Mouse (Mus musculus): Measurements from ENCODE around the gene Stx17.

The Stx17 gene

DNA sequence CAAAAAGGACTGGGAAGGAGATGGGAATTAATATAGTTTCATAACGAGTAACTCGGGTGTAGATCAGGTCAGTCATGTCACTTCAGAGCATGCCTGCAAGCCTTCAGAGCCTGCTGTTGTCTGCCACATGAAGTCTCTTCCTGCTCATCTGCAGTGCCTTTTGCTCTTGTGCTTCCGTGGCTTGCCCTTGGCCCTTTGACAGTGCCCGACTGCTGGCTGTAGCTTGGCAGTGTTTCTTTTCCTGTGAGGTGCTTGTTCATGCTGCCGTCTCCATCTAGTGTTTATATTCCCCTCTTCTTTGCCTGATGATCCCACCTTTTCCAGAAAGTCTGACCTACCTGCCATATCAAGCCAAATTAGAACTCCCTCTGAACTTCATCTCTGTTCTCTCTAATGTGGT lies 39.1 kb downstream of the Stx17 start:
- DNase-seq (ENCODE audit: low spot score): no peak

DNA sequence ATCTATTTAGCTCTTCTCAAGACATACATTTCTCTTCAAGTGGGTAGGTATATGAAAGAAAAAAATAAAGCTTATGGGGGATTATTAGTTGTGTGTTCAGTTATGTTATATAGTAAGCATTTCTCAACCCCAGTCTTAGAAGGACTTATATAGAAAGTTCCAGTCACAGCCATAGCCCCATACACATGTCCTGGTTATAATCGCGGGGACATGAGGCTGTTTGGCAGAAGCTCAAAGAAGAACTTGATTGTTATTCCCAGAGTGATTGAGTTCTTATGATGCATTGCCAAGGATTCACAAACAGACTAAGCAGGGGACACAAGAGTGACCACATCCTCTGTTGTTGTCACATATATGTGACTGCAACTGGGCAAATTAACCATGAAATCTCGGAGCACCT lies 51.0 kb downstream of the Stx17 start:
- DNase-seq (ENCODE audit: low spot score): no peak

GRCm38 (mm10) chr4:48180922-48181321 lies 56.2 kb downstream of the Stx17 start:
- no peak for DNase-seq (ENCODE audit: low spot score)

DNA sequence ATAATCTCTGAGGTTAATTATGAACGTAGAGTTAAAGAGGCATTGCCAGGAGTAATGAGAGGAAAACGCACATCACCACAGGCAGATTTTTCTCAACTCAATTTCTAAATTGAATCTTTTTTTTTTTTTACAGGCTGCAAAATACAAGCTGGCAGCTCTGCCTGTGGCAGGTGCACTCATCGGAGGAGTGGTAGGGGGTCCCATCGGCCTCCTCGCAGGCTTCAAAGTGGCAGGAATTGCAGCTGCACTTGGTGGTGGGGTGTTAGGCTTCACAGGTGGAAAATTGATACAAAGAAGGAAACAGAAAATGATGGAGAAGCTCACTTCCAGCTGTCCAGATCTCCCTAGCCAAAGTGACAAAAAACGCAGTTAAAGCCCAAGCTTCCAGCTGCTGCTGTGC lies 56.7 kb downstream of the Stx17 start:
- DNase-seq (ENCODE audit: low spot score): no peak

DNA sequence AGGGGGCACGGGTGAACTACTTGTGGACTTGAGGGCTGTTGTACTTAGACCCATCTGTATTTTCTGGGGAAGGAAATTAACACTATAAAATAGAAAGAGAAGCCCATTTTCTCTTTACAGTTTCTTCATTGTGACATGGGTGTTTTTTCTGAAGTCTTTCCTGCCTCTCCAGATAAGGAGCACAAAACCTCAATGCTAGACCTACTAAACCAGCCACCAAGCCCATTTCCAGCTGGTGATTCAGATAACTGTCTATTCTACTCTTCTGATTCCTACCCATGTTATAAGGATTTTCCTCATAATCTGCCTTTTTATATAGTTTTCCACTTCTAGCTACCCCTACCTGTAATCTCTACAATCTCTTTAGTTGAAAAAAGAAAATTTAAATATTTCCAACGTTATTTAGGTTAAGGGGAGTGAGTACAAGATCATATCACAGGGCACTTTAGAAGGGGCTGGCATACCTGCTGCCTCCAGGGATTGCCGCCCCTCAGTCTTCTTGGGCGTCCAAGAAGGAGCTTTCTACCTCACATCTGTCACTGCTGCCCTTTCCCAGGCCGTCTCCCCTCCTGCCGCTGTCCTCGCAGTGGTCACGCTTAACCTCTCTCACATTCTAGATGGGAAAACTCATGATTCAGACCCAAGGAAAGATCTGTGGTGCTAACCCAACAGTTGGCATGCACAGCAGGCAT lies 57.5 kb downstream of the Stx17 start:
- DNase-seq (ENCODE audit: low spot score): no peak

- DNase-seq (ENCODE audit: low spot score): peak; percentile 3
Observed at GRCm38 (mm10) chr4:48197925-48198324, 73.2 kb downstream of the Stx17 start.

DNA sequence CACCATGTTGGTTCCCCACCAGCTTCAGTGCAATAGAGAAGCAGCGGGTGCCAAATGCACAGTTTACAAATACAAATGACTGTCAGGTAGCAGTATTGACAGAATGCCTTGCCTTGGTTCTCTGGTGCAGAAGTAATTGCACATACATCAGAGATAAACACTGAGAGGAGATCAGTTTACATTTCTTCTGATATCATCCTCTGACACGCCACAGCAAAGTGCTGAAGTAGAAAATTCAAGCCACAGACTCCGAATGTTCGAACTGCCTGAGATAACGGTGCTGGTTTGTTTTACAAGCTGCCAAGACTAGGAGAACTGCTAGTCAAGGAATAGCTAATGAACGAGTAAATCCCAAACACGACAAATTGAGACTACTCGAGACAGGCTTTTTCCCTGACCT lies 73.7 kb downstream of the Stx17 start:
- no peak for DNase-seq (ENCODE audit: low spot score)

DNA sequence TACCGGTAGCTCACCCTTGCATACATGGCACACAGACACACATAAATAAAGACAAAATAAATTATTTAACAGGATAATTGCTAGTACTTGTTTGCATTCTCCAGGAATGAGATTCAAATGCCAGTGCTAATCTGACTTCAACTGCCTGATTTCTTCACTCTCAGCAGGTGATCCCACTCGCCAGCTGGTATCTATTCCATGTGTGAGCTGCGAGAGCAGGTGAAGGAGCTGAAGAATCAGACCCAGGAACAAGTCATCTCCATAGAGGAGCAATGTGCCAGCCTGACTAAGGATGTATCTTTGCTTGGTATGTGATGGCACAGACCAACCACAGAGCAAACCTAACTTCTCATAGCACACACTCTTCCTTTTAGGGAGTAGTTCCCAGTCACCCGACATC lies 78.8 kb downstream of the Stx17 start:
- DNase-seq (ENCODE audit: low spot score): no peak

GRCm38 (mm10) chr4:48225173-48225572 lies 100.5 kb downstream of the Stx17 start:
- no peak for DNase-seq (ENCODE audit: low spot score)

DNA sequence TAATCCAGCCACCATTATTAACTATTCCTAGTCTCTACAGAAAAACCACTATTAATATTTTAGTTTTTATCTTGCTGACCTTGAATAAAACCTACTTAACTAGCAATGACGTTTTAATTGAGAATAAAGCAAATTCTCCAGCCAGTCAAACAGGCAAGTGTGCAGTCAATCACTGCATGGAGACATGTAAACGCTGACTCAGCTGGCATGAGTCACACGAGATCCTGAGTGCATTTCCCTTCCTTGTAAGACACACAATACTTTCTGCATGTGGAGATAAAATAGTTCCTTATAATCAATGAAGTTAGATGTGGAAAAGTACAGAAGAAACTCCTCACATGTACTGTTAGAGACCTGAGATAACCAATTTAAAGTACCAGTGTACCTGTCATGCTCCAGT lies 100.9 kb downstream of the Stx17 start:
- no peak for DNase-seq (ENCODE audit: low spot score)

DNA sequence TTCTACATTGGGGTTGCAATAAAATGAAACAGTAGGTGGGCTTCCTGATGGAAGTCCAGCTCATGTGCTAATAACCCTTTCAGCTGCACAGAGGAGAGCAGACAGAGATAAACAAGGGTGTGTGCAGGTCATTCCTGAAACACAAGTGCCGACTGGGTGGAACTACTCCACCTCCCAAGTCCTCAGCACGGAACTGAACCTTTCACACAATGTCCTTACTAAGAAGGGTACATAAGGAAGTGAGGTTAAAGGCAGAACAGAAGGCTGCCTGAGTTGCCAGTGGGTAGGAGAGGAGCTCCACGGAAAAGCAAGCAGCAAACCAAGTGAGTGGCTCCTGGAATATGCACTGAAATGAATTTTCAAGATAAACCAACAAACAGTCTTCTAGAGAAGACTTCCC lies 102.1 kb downstream of the Stx17 start:
- no peak for DNase-seq (ENCODE audit: low spot score)
